In genomic region chr6:121532926-121533325, GRCm38 (mm10) we compare ENCODE assay signal across 9 mouse cellular contexts. TPM values are rescaled to one million over a fixed set of nuclear protein-coding genes. Genes with fewer than 3 reads are reported as not detected.
DNase-seq lines count a peak whose midpoint lies in the region; ATAC-seq and TF ChIP-seq lines count a peak whose summit lies in the region.
"Had no signal": no experiment of that assay in that cellular context is flagged by ENCODE, and none has a peak within 500 bp of the region (broad histone marks: within the 10 kb centered on the region; RNA-seq: fewer than 3 reads in every experiment).

No protein-coding gene starts in this region.

- no peaks in the 10 kb centered on the region for H3K36me3 ChIP-seq in heart, embryonic 10.5 days
- no peaks in the 10 kb centered on the region for H3K36me3 ChIP-seq in liver, embryonic 12.5 days
- H3K36me3 ChIP-seq: embryonic facial prominence, embryonic 15.5 days had no signal

- 0 out of 2 replicates have a peak, but pooled peaks have one; percentile 24 for ATAC-seq in liver, embryonic 12.5 days

- H3K4me2 ChIP-seq in liver, embryonic 12.5 days = no peak overlapping the region
- H3K4me2 ChIP-seq: embryonic facial prominence, embryonic 15.5 days had no signal

- TF ChIP-seq CTCF in cortical plate, adult 2 months (IDR thresholded peaks at IDR 0.05; ENCODE audit: extremely low read depth, insufficient read depth, low read length) = peak; percentile 99

- no peak overlapping the region for H3K27ac ChIP-seq in cortical plate, adult 2 months (ENCODE audit: insufficient read depth, low read length)
- H3K27ac ChIP-seq in heart, embryonic 10.5 days = no peak overlapping the region
- no peak overlapping the region for H3K27ac ChIP-seq in liver, embryonic 12.5 days
- H3K27ac ChIP-seq: embryonic facial prominence, embryonic 15.5 days had no signal

- H3K4me1 ChIP-seq in cortical plate, adult 2 months (ENCODE audit: control insufficient read depth, insufficient read depth, low read length) = no peaks in the 10 kb centered on the region
- no peaks in the 10 kb centered on the region for H3K4me1 ChIP-seq in heart, embryonic 10.5 days
- no peaks in the 10 kb centered on the region for H3K4me1 ChIP-seq in liver, embryonic 12.5 days
- H3K4me1 ChIP-seq: embryonic facial prominence, embryonic 15.5 days had no signal

- WGBS in heart, embryonic 10.5 days = 4% methylated on average over 3 of the region's 3 CpGs
- WGBS in liver, embryonic 12.5 days (ENCODE audit: insufficient replicate concordance) = under 1% methylated on average over 3 of the region's 3 CpGs

- DNase-seq in 416B (ENCODE audit: low read depth) = peak; percentile 48
- DNase-seq in adipocyte (ENCODE audit: low spot score) = peak; percentile 41
- DNase-seq in heart, embryonic 10.5 days (ENCODE audit: low spot score) = peak; percentile 81
- peak; percentile 75 to 76 for DNase-seq in kidney, postnatal 4 days
- DNase-seq in ovary, postnatal 10 days (ENCODE audit: low spot score) = peak; percentile 45
- DNase-seq in yolk sac, embryonic 10.5 days (ENCODE audit: low spot score) = peak; percentile 37

- no peak overlapping the region for H3K9ac ChIP-seq in liver, embryonic 12.5 days
- H3K9ac ChIP-seq: embryonic facial prominence, embryonic 15.5 days had no signal

- TF ChIP-seq POLR2A in cortical plate, adult 2 months (IDR thresholded peaks at IDR 0.05; ENCODE audit: extremely low read depth, insufficient read depth, low read length) = no peak

- no peaks in the 10 kb centered on the region for H3K27me3 ChIP-seq in heart, embryonic 10.5 days (ENCODE audit: insufficient read depth, poor library complexity, severe bottlenecking)
- H3K27me3 ChIP-seq in liver, embryonic 12.5 days (replicated peaks) = no peaks in the 10 kb centered on the region
- H3K27me3 ChIP-seq: embryonic facial prominence, embryonic 15.5 days had no signal

- H3K4me3 ChIP-seq in cortical plate, adult 2 months (ENCODE audit: insufficient read depth, low read length) = no peak overlapping the region
- no peak overlapping the region for H3K4me3 ChIP-seq in heart, embryonic 10.5 days
- H3K4me3 ChIP-seq in liver, embryonic 12.5 days = no peak overlapping the region
- H3K4me3 ChIP-seq: embryonic facial prominence, embryonic 15.5 days had no signal

- no peaks in the 10 kb centered on the region for H3K9me3 ChIP-seq in heart, embryonic 10.5 days
- H3K9me3 ChIP-seq in liver, embryonic 12.5 days (replicated peaks) = no peaks in the 10 kb centered on the region
- H3K9me3 ChIP-seq: embryonic facial prominence, embryonic 15.5 days had no signal

RNA-seq across cellular contexts. Expression of gene Iqsec3, which starts 59.4 kb away (rescaled TPM):
- 75.7 and 85.0 TPM in 2 replicates for polyA plus RNA-seq in cortical plate, adult 2 months (2012; rRNA removed)
- polyA plus RNA-seq in heart, embryonic 10.5 days (2016; fragmentation: Nextera tagmentation; extraction: Ambion mirVana) = 0.03 TPM in 1 of 2 replicates, not detected in the other
- not detected in 2 replicates for polyA plus RNA-seq in liver, embryonic 12.5 days (2016; fragmentation: Nextera tagmentation; extraction: Ambion mirVana)

Comparison
In these comparisons a context has a peak if more than half of its experiments do, and no peak if none do; other contexts are left out.
1. RNA of gene Iqsec3, which starts 59.4 kb away (polyA plus RNA-seq): 75.7 to 85.0 TPM in cortical plate, adult 2 months; 0.03 TPM in heart, embryonic 10.5 days and not detected in liver, embryonic 12.5 days; every median in the first group is over 10 times any median in the second.
2. Peak in every context shown above with its lines, with median percentiles within 50 percentile points of each other: DNase-seq.